23 mouse cellular contexts compared by ENCODE assay signal in the genomic region with DNA sequence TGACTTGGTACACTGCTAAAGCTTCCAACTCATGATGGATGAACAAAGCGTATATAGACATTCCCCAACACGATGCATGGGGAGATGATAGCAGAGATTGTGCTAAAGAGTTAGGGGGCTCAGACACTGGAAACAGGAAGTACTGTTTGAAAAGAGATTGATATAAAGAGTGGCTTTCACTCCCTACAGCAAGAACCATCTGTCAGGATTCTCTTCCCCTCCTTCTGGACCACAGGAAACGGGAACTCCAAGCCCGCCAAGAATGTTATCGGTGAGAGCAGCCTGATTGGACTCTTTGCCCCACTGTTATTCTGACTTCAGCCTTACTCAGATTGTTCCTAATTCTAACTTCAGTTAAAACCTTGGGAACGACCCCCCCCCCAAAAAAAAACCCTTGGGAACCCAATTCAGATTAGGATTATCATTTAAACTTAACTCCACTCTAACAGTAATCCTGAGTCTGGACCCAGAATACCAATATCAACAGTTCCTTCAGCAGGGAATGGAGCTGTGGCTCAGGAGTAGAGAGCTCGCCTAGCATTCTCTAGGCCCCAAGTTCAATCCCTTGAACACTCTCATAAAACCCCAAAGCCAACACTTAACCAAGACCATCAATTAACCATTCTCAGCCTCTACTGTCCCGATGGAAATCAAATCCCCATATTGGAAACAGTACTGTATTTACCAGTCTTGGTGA. TPM values are rescaled to one million over a fixed set of nuclear protein-coding genes. Genes with fewer than 3 reads are reported as not detected.
"Had no signal": no experiment of that assay in that cellular context is flagged by ENCODE, and none has a peak within 500 bp of the region (broad histone marks: within the 10 kb centered on the region; RNA-seq: fewer than 3 reads in every experiment).

No protein-coding gene starts in this region.

- H3K4me2 ChIP-seq: lung, embryonic 15.5 days; midbrain, embryonic 12.5 days; neural tube, embryonic 13.5 days; neural tube, embryonic 15.5 days had no signal

- ATAC-seq: midbrain, embryonic 16.5 days had no signal

- H3K36me3 ChIP-seq: lung, embryonic 15.5 days; midbrain, embryonic 10.5 days; midbrain, embryonic 12.5 days; neural tube, embryonic 13.5 days; neural tube, embryonic 15.5 days had no signal

- H3K9ac ChIP-seq: lung, embryonic 15.5 days; midbrain, embryonic 12.5 days; neural tube, embryonic 13.5 days; neural tube, embryonic 15.5 days had no signal

- DNase-seq: lung, adult 18-20 months; lung, postnatal 10 days; lung, postnatal 4 days; midbrain, embryonic 14.5 days; retina, postnatal 1 day; right cerebral cortex, adult 18-20 months; right cerebral cortex, postnatal 25 days; right cerebral cortex, postnatal 4 days; spleen, adult 18-20 months; thymus, adult 18-20 months; thymus, postnatal 14 days; thymus, postnatal 36 days had no signal

- H3K4me3 ChIP-seq: lung, embryonic 15.5 days; midbrain, embryonic 10.5 days; midbrain, embryonic 12.5 days; myocyte; neural tube, embryonic 13.5 days; neural tube, embryonic 15.5 days had no signal

- H3K9me3 ChIP-seq: lung, embryonic 15.5 days; midbrain, embryonic 10.5 days; midbrain, embryonic 12.5 days; neural tube, embryonic 13.5 days; neural tube, embryonic 15.5 days had no signal

- H3K27ac ChIP-seq: lung, embryonic 15.5 days; midbrain, embryonic 10.5 days; midbrain, embryonic 12.5 days; neural tube, embryonic 13.5 days; neural tube, embryonic 15.5 days had no signal

RNA-seq across cellular contexts. Expression of a gene that starts 6.2 kb away (rescaled TPM):
- polyA plus RNA-seq: liver, embryonic 16.5 days; neural tube, embryonic 11.5 days had no signal

RNA-seq across cellular contexts. Expression of a gene that starts 28.2 kb away (rescaled TPM):
- polyA plus RNA-seq: liver, embryonic 16.5 days; lung, embryonic 15.5 days; midbrain, embryonic 10.5 days; myocyte; neural tube, embryonic 11.5 days; small intestine, adult 2 months; stomach, embryonic 14.5 days had no signal
